Mouse (Mus musculus): Measurements from ENCODE around the gene Vegfb. TPM values are rescaled to one million over a fixed set of nuclear protein-coding genes. Genes with fewer than 3 reads are reported as not detected.

Gene Vegfb
- polyA plus RNA-seq, 1 experiment, result 68.5 TPM

DNA sequence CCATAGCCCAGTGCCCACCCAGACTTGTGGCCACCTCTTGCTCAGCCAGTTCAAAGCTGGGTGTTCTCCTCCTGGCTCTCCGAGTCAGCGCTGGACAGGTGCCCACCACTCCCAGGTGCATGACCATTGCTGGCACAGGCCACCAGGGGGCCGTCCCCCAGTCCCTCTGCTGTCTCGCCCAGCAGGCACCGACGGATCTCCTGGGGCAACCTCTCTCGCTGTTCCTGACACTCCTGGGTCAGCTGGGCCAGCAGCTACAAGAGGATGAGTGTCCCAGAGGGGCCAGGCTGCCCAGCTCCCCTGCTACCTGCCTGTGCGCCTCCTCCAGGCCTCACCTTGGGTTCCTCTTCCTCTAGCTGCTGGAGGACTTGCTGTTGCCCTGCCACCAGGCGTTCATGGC is 33.4 kb downstream of the Vegfb start:
- TF ChIP-seq GATA1 (IDR thresholded peaks at IDR 0.05; ENCODE audit: borderline replicate concordance, low read length) (no peak), FLI1 (IDR thresholded peaks at IDR 0.05; ENCODE audit: low read length) (no peak)
- no peak overlapping the region for H3K4me3 ChIP-seq (replicated peaks)
- H3K9me3 ChIP-seq, result no peaks in the 10 kb centered on the region
- H3K36me3 ChIP-seq (replicated peaks; ENCODE audit: low read length), result peaks cover 77% of the 10 kb centered on the region
- H3K27me3 ChIP-seq (replicated peaks), result no peaks in the 10 kb centered on the region
- H3K4me1 ChIP-seq, result peaks cover 92% of the 10 kb centered on the region

DNA sequence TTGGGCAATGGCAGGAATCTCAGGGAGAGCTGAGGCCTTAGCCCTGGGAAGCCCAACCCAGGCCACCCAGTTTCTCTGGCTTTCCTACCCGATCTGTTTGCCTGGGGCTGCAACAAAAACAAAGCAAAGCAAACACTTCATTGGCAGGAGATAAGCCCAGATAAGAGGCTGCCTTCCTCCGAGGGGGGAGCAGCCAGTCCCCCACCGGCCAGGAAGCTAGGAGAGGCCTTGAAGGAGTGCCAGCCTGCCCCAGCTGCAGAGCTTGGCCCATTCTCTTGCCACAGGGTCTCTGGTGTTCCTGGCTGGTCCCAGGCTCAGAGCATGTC is 34.8 kb downstream of the Vegfb start:
- no peaks in the 10 kb centered on the region for H3K9me3 ChIP-seq
- peaks cover 77% of the 10 kb centered on the region for H3K36me3 ChIP-seq (replicated peaks; ENCODE audit: low read length)
- peaks cover 92% of the 10 kb centered on the region for H3K4me1 ChIP-seq
- peak overlapping the region; percentile 95 for H3K4me3 ChIP-seq (replicated peaks)
- TF ChIP-seq FLI1 (IDR thresholded peaks at IDR 0.05; ENCODE audit: low read length), result no peak
- no peak for TF ChIP-seq GATA1 (IDR thresholded peaks at IDR 0.05; ENCODE audit: borderline replicate concordance, low read length)
- H3K27me3 ChIP-seq (replicated peaks), result no peaks in the 10 kb centered on the region

DNA sequence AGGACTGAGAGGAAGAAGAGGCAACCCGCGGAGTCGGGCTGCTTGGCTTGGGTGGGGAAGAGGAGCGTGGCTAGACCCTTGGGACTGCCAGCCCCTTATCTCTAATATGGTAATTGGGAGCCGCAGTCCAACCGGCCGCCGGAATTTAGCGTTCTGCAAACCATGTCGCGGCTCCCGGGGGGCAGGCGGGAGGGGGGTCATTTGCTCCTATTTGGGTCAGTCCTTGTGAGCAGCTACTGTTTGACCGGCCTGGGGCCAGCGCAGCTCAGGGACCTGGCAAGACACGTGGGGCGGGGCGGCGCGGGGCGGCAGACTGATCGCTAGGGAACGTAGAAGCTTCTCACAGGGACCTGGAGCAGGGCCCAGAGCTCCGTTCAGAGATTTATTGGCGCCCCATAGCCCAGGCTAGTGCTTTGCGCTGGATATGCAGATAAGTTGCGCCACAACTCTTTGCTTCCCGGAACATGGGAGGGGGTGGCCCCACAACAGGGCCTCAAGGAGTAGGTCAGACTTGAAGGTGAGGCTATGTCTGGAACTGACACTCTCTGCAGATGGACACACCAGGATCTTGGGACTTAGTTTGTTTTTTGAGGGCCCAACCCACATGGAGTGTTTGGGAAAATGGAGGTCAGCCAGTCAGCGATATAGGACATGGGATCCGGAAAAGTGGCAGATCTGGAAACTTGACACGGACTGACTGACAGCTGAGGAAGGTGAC is 35.3 kb downstream of the Vegfb start:
- TF ChIP-seq FLI1 (IDR thresholded peaks at IDR 0.05; ENCODE audit: low read length) (no peak), GATA1 (IDR thresholded peaks at IDR 0.05; ENCODE audit: borderline replicate concordance, low read length) (no peak)
- peaks cover 74% of the 10 kb centered on the region for H3K36me3 ChIP-seq (replicated peaks; ENCODE audit: low read length)
- peak overlapping the region; percentile 95 for H3K4me3 ChIP-seq (replicated peaks)
- no peaks in the 10 kb centered on the region for H3K9me3 ChIP-seq
- H3K27me3 ChIP-seq (replicated peaks), result no peaks in the 10 kb centered on the region
- peaks cover 87% of the 10 kb centered on the region for H3K4me1 ChIP-seq

DNA sequence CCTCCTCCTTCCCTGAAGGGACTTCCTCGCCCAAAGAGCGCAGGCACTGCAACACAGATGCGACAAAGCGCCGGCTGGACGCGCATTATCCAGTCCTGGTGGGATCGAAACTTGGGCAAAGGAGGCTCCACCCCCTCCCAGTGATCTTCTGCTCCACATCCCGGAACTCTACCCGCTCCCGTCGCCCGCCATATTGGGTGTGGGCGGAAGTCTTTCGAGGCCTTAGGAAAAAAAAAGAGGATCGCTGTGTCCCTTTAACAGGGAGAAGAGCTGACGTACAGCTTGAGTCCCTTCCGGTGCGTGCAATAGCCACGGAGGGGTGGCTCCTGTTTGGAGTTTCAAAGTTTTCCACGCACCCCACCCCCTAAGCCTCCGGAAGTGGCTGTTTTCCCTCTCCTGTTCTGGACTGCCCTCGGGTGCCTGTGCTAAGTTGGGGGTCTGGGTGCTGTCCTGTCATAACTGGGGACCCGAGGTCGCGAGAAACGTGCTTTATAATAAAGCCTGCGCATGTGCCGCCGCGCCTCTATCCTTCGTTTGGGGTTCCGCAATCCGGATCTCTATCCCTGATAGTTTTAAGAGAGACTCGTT is 36.0 kb downstream of the Vegfb start:
- Histone ChIP-seq H3K9me3 (no peaks in the 10 kb centered on the region), H3K4me3 (replicated peaks) (peak overlapping the region; percentile 95), H3K27me3 (replicated peaks) (no peaks in the 10 kb centered on the region), H3K4me1 (peaks cover 83% of the 10 kb centered on the region), H3K36me3 (replicated peaks; ENCODE audit: low read length) (peaks cover 74% of the 10 kb centered on the region)
- no peak for TF ChIP-seq GATA1 (IDR thresholded peaks at IDR 0.05; ENCODE audit: borderline replicate concordance, low read length)
- TF ChIP-seq FLI1 (IDR thresholded peaks at IDR 0.05; ENCODE audit: low read length), result peak; percentile 54; the same call in 1 of the 2 replicates

DNA sequence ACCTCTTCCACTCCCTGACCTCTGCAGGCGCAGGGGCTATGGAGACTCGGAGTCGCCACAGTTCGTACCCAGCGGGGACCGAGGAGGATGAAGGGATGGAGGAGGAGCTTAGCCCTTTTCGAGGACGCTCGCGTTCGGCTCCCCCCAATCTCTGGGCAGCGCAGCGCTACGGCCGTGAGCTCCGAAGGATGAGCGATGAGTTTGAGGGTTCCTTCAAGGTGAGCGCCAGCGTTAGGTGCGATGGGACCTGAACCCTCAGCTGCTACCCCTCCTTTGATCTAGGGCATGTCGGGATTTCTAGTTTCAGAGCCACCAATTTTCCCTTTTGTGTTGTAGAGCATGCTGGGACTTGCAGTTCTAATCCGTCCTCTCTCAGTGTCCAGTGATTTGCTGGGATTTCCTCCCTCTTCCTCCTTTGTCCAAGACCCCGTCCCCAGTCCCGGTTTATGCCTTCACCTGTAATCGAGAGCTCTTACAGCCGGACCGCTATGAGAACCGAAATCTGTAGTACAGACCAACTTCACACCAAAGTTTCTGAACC is 36.8 kb downstream of the Vegfb start:
- TF ChIP-seq GATA1 (IDR thresholded peaks at IDR 0.05; ENCODE audit: borderline replicate concordance, low read length), result no peak
- Histone ChIP-seq H3K36me3 (replicated peaks; ENCODE audit: low read length) (peaks cover 74% of the 10 kb centered on the region), H3K27me3 (replicated peaks) (no peaks in the 10 kb centered on the region), H3K4me1 (peaks cover 81% of the 10 kb centered on the region), H3K4me3 (replicated peaks) (peak overlapping the region; percentile 95), H3K9me3 (no peaks in the 10 kb centered on the region)

DNA sequence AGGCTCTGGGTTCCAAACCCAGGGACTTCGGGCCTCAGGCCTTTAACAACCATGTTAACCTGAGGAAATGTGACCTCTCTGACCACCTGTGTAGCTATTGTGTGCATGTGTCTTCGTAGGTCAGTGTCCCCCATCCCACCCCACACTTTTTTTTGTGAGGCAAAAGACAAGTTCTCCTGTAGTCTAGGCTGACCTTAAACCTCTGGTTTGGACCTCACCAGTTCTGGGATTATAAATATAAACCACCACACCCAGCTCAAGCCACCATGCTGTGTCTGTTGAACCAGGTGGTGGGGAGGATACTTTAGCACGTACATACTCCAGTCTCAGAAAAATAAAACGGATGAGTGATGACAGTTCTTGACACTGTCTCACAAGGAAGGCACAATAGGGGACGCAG is 37.5 kb downstream of the Vegfb start:
- no peaks in the 10 kb centered on the region for H3K27me3 ChIP-seq (replicated peaks)
- peak overlapping the region; percentile 95 for H3K4me3 ChIP-seq (replicated peaks)
- peaks cover 81% of the 10 kb centered on the region for H3K4me1 ChIP-seq
- no peaks in the 10 kb centered on the region for H3K9me3 ChIP-seq
- peaks cover 74% of the 10 kb centered on the region for H3K36me3 ChIP-seq (replicated peaks; ENCODE audit: low read length)
- TF ChIP-seq GATA1 (IDR thresholded peaks at IDR 0.05; ENCODE audit: borderline replicate concordance, low read length) (no peak), FLI1 (IDR thresholded peaks at IDR 0.05; ENCODE audit: low read length) (no peak)

DNA sequence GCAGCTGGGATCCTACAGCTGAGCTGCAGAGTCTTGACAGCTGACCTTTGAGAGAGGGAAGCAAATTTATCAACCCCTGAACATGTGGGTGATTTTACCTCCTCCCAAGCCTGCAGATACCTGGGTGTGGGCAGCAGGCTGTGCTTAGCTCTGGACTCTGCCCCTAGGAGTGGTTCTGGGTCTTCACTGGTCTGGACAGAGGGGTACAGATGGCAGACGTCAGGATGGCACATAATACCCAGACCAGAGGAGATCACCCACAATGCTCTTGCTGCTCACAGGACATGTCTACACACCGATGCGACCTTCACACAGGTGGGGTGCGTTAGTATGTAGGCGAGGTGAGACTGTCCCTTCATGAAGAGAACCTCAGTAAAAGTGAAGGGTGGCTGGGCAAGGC is 37.9 kb downstream of the Vegfb start:
- Histone ChIP-seq H3K36me3 (replicated peaks; ENCODE audit: low read length) (peaks cover 71% of the 10 kb centered on the region), H3K4me1 (peaks cover 79% of the 10 kb centered on the region), H3K27me3 (replicated peaks) (no peaks in the 10 kb centered on the region), H3K4me3 (replicated peaks) (peak overlapping the region; percentile 3), H3K9me3 (no peaks in the 10 kb centered on the region)
- TF ChIP-seq FLI1 (IDR thresholded peaks at IDR 0.05; ENCODE audit: low read length) (no peak), GATA1 (IDR thresholded peaks at IDR 0.05; ENCODE audit: borderline replicate concordance, low read length) (no peak)

DNA sequence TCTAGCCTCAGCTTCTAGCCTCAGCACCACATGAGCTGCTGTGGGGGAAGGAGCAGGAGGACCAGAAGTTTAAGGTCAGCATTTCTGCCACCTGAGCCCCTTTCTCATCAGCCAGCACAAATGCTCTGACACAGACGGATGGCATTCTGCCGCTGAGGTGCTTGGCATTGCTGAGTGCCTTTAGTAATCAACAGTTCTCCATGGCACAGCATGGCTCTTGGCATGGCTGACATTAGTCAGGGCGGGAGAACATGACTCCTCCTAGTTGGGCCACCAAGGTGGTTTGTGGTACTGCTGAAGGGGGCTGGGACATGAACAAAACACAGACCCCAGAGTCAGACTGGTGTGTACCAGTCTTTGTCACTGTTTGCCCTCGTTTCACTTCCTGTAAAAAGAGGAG is 39.3 kb downstream of the Vegfb start:
- Histone ChIP-seq H3K4me3 (replicated peaks) (no peak overlapping the region), H3K36me3 (replicated peaks; ENCODE audit: low read length) (peaks cover 64% of the 10 kb centered on the region), H3K9me3 (no peaks in the 10 kb centered on the region), H3K27me3 (replicated peaks) (no peaks in the 10 kb centered on the region), H3K4me1 (peaks cover 74% of the 10 kb centered on the region)
- TF ChIP-seq FLI1 (IDR thresholded peaks at IDR 0.05; ENCODE audit: low read length) (no peak), GATA1 (IDR thresholded peaks at IDR 0.05; ENCODE audit: borderline replicate concordance, low read length) (no peak)

DNA sequence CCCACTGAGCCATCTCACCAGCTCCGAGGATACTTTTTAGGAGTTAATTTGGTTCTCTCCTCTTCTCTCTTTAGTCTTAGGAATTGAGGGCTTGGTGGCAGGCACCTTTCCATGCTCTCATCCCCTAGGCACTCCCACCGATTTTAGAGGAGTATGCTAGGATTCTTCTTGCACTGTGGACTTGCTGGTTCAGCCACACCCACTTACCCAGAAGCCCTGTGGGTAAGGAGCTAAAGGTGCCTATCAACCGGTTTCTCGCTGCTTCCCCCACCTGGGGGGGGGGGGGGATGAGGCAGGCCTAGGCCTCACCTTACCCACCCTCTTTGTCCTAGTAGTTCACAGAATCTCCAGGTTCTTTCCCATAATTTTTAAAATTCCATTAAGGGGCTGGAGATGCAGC is 39.7 kb downstream of the Vegfb start:
- H3K9me3 ChIP-seq, result no peaks in the 10 kb centered on the region
- H3K4me1 ChIP-seq, result peaks cover 74% of the 10 kb centered on the region
- no peak overlapping the region for H3K4me3 ChIP-seq (replicated peaks)
- H3K36me3 ChIP-seq (replicated peaks; ENCODE audit: low read length), result peaks cover 59% of the 10 kb centered on the region
- no peak for TF ChIP-seq GATA1 (IDR thresholded peaks at IDR 0.05; ENCODE audit: borderline replicate concordance, low read length)
- no peak for TF ChIP-seq FLI1 (IDR thresholded peaks at IDR 0.05; ENCODE audit: low read length)
- no peaks in the 10 kb centered on the region for H3K27me3 ChIP-seq (replicated peaks)

DNA sequence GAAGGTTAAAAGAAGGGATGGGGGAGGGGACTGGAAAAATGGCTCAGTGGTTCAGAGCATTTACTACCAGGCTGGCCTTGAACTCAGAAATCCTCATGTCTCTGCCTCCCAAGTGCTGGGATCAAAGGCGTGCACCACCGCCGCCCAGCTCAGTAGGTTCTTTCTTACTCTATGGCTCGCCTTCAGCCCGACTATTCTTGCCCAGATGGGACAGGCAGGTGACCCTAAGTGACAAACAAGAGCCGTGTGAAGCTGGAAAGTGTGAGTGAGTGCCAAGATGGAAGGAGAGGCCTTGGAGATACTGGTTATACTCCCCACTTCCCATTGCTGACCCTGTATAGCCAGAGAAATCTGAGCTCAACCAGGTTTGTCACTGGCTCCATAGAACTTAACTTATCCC is 43.7 kb downstream of the Vegfb start:
- H3K4me3 ChIP-seq (replicated peaks), result no peak overlapping the region
- no peaks in the 10 kb centered on the region for H3K27me3 ChIP-seq (replicated peaks)
- no peaks in the 10 kb centered on the region for H3K9me3 ChIP-seq
- peaks cover 68% of the 10 kb centered on the region for H3K4me1 ChIP-seq
- TF ChIP-seq FLI1 (IDR thresholded peaks at IDR 0.05; ENCODE audit: low read length), result no peak
- no peak for TF ChIP-seq GATA1 (IDR thresholded peaks at IDR 0.05; ENCODE audit: borderline replicate concordance, low read length)
- H3K36me3 ChIP-seq (replicated peaks; ENCODE audit: low read length), result peaks cover 58% of the 10 kb centered on the region
